Mouse (Mus musculus) ES-E14 (cell line): ENCODE data around the gene Btd. TPM values are rescaled to one million over a fixed set of nuclear protein-coding genes. Genes with fewer than 3 reads are reported as not detected.

Experiments used
- DNase-seq: peaks from one replicate; pipeline ENCODE4 v3.0.0-alpha.2; 2013; ENCODE audit warnings: low read depth, low spot score
- H3K27ac ChIP-seq: 2 replicates; pipeline ENCODE4 v1.5.1; 2012; ENCODE audit warnings: low read depth, mild to moderate bottlenecking, low read length, moderate library complexity, mixed read lengths; ENCODE audit not compliant: poor library complexity, insufficient read depth, severe bottlenecking
- H3K36me3 ChIP-seq: 2 replicates; pipeline ENCODE4 v1.6.1; 2012; ENCODE audit warnings: mild to moderate bottlenecking, low read length, moderate library complexity, mixed read lengths; ENCODE audit not compliant: control insufficient read depth, poor library complexity, insufficient read depth, severe bottlenecking
- H3K4me1 ChIP-seq, 2 experiments: fragments of 150-350 bp in 1 of 2; sonication (generic) in 1 of 2; 2 replicates each; pipeline ENCODE4 v1.6.1; 2012; ENCODE audit warnings: low read length in 2 of 2, mild to moderate bottlenecking in 1 of 2, mixed read lengths in 1 of 2; ENCODE audit not compliant: control insufficient read depth in 2 of 2, insufficient read depth in 2 of 2, poor library complexity in 1 of 2
- H3K4me3 ChIP-seq, 2 experiments: fragments of 150-350 bp in 1 of 2; sonication (generic) in 1 of 2; 2 replicates each; pipeline ENCODE4 v1.5.1; 2012; ENCODE audit warnings: low read length in 2 of 2, low read depth in 1 of 2, mild to moderate bottlenecking in 1 of 2, mixed read lengths in 1 of 2; ENCODE audit not compliant: insufficient read depth in 1 of 2, poor library complexity in 1 of 2, severe bottlenecking in 1 of 2
- H3K9ac ChIP-seq: 2 replicates; pipeline ENCODE4 v1.6.1; 2012; ENCODE audit warnings: low read depth, mild to moderate bottlenecking, low read length, mixed read lengths; ENCODE audit not compliant: poor library complexity, insufficient read depth, severe bottlenecking
- H3K9me3 ChIP-seq: fragments of 150-350 bp; sonication (generic); 2 replicates; pipeline ENCODE4 v1.6.1; 2012; ENCODE audit warnings: low read depth, mild to moderate bottlenecking, low read length; ENCODE audit not compliant: control insufficient read depth, insufficient read depth
- CHD2 ChIP-seq: IDR thresholded peaks from 2 replicates; pipeline ENCODE4 v1.6.1; 2014; ENCODE audit warnings: mild to moderate bottlenecking, low read depth, low read length, inconsistent platforms
- HCFC1 ChIP-seq: IDR thresholded peaks from 2 replicates; pipeline ENCODE4 v1.6.1; 2012; ENCODE audit warnings: low read length, inconsistent platforms, borderline replicate concordance; ENCODE audit not compliant: insufficient read depth
- MAFK ChIP-seq: IDR thresholded peaks from 2 replicates; pipeline ENCODE4 v1.6.1; 2014; ENCODE audit warnings: mild to moderate bottlenecking, low read depth, low read length, inconsistent platforms; ENCODE audit not compliant: insufficient read depth
- ZC3H11A ChIP-seq: IDR thresholded peaks from 2 replicates; pipeline ENCODE4 v1.6.1; 2012; ENCODE audit warnings: low read depth, mild to moderate bottlenecking, inconsistent platforms, low read length, borderline replicate concordance
- ZNF384 ChIP-seq: IDR thresholded peaks from 2 replicates; pipeline ENCODE4 v1.6.1; 2012; ENCODE audit warnings: low read depth, low read length, inconsistent platforms
- in situ Hi-C, 2 experiments: fragments of 600-800 bp; cut with MboI; formaldehyde crosslinking; loops; one replicate each; pipeline ENCODE4 v1.15.1; 2025; ENCODE audit warnings: low sequenced_read_pairs in 2 of 2, inconsistent platforms in 1 of 2; ENCODE audit not compliant: unreplicated experiment in 2 of 2
- total RNA-seq: library from RNA; depleted of rRNA; stranded (reverse); fragments of 300-350 nt; gene quantifications from 2 replicates; pipeline ENCODE4 v1.2.3, GENCODE M21; 2012

Btd gene
- total RNA-seq, 1 experiment, result 8.1 TPM

DNA sequence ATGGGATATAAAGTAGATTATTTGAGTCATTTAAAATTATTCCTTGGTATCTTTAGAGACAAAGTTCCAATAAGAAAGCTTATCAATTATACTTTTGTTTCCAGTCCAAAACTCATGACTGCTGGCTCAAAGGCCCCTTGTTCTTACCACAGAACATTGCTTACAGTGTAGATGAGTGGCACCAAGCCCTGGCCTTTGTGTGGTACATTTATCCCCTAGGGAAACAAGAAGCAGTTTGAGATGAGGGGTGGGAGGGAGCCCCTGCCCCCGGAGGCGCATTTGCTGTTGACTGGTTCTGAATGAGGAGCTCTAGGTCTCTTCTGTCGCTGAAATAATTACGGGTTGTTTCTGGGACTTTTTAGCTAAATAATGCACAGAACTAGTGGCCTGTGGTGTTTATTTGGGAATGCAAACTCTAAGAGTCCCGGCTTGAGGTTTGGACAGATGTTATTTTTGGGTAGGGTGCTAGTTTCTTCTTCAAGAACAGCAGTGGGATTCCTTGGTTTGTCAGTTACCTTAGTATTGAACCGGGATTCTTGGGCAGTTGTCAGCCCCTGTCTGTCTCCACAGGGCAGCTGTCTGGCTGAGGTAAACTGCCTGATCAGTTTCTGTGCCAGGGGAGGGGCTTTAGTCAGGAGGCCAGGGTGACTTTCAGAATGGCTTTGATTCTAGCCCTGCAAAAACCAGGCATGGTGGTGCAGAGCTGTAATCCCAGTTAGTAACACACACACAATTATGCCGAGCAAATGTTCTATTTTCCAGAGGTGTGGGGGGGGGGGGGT is 19.7 kb downstream of the Btd start:
- peaks cover 4 to 9% of the 10 kb centered on the region in 2 experiments; a peak in 3 of 4 replicates for H3K4me1 ChIP-seq
- no peaks in the 10 kb centered on the region for H3K9me3 ChIP-seq
- H3K4me3 ChIP-seq, result no peak overlapping the region
- DNase-seq, result no peak
- H3K9ac ChIP-seq, result no peak overlapping the region
- H3K27ac ChIP-seq, result no peak overlapping the region
- in situ Hi-C loops, result loop anchor here in 1 of 2 experiments (25.0 kb wide), 1 partner anchor 402 kb away; no protein-coding TSS in a partner anchor
- TF ChIP-seq MAFK, result no peak
- no peak for TF ChIP-seq ZNF384
- TF ChIP-seq CHD2, result no peak
- TF ChIP-seq ZC3H11A, result no peak
- no peak for TF ChIP-seq HCFC1
- no peaks in the 10 kb centered on the region for H3K36me3 ChIP-seq

GRCm38 (mm10) chr14:31661671-31662554 is 21.1 kb downstream of the Btd start:
- Histone ChIP-seq H3K9me3 (no peaks in the 10 kb centered on the region), H3K36me3 (no peaks in the 10 kb centered on the region), H3K4me3 (peak overlapping the region; percentile 38 to 57), H3K27ac (no peak overlapping the region; the same call in 1 of the 2 replicates), H3K9ac (peak overlapping the region; percentile 37), H3K4me1 (peaks cover 2 to 9% of the 10 kb centered on the region in 2 experiments; a peak in 3 of 4 replicates)
- DNase-seq, result peak; percentile 39
- in situ Hi-C loops, result loop anchor here in 1 of 2 experiments (25.0 kb wide), 1 partner anchor 400 kb away; no protein-coding TSS in a partner anchor
- peak; percentile 41; the same call in 1 of the 2 replicates for TF ChIP-seq HCFC1
- no peak for TF ChIP-seq MAFK
- no peak for TF ChIP-seq CHD2
- no peak for TF ChIP-seq ZC3H11A
- no peak for TF ChIP-seq ZNF384

DNA sequence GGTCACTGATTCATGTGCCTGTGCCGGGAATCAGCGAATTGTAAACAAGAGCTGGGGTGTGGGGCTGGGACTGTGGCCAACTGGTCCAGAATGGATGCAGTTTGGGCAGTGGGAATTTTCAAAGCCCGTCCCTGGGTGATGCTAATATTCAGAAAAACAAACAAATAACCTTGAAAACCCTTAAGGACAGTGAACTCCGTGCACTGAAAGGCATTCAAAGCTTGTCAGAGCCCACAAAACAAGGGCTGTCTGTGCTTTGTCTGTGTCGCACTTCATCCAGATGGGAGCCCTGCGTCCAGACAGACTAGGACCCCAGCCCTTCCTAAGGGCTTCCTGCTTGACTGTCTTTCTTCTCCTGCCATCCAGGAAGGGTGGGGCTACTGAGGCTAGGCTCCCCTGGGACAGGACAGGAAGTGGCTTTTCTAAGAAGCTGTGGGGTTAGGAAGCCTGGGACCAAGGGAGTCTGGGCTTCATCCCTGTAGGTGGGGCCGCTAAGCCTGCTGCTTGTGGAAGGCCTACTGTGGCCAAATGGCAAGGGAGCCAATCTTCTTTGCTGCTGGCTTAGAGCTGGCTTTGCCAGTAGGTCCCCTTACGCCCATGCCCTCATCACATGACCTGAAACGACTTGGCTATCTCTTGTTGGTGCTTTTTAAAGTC is 21.9 kb downstream of the Btd start:
- DNase-seq, result no peak
- in situ Hi-C loops, result loop anchor here in 1 of 2 experiments (25.0 kb wide), 1 partner anchor 400 kb away; no protein-coding TSS in a partner anchor
- Histone ChIP-seq H3K4me1 (peaks cover 2 to 9% of the 10 kb centered on the region in 2 experiments; a peak in 3 of 4 replicates), H3K36me3 (no peaks in the 10 kb centered on the region), H3K4me3 (peak overlapping the region; percentile 38 to 57; a peak in 3 of 4 replicates), H3K9me3 (no peaks in the 10 kb centered on the region), H3K27ac (peak overlapping the region; percentile 24; the same call in 1 of the 2 replicates), H3K9ac (peak overlapping the region; percentile 37; the same call in 1 of the 2 replicates)
- TF ChIP-seq ZC3H11A (no peak), ZNF384 (no peak), HCFC1 (no peak), MAFK (no peak), CHD2 (no peak)

- H3K4me3 ChIP-seq, result no peak overlapping the region
- DNase-seq, result no peak
- no peaks in the 10 kb centered on the region for H3K9me3 ChIP-seq
- no peaks in the 10 kb centered on the region for H3K36me3 ChIP-seq
- H3K27ac ChIP-seq, result no peak overlapping the region
- H3K9ac ChIP-seq, result no peak overlapping the region
- in situ Hi-C loops, result loop anchor here in 1 of 2 experiments (25.0 kb wide), 1 partner anchor 399 kb away; no protein-coding TSS in a partner anchor
- no peak for TF ChIP-seq ZC3H11A
- no peak for TF ChIP-seq CHD2
- TF ChIP-seq MAFK, result no peak
- no peak for TF ChIP-seq ZNF384
- no peak for TF ChIP-seq HCFC1
- H3K4me1 ChIP-seq, result peaks cover 2 to 12% of the 10 kb centered on the region in 2 experiments; a peak in 3 of 4 replicates
Observed at GRCm38 (mm10) chr14:31663376-31664099, 22.7 kb downstream of the Btd start.
